Mouse (Mus musculus) small intestine, adult 2 months (tissue): ENCODE results near the gene Snx13. TPM values are rescaled to one million over a fixed set of nuclear protein-coding genes. Genes with fewer than 3 reads are reported as not detected.

Experiments used
- H3K27ac ChIP-seq: fragments of 200-500 bp; 2 replicates; pipeline ENCODE4 v1.5.1; 2012; ENCODE audit warnings: low read depth, low read length, control low read depth, inconsistent platforms; ENCODE audit not compliant: insufficient read depth
- H3K27me3 ChIP-seq: fragments of 200-500 bp; 2 replicates; pipeline ENCODE4 v1.6.1; 2012; ENCODE audit warnings: mild to moderate bottlenecking, moderate library complexity, low read length, inconsistent platforms; ENCODE audit not compliant: control insufficient read depth, insufficient read depth
- H3K36me3 ChIP-seq: fragments of 200-500 bp; 2 replicates; pipeline ENCODE4 v1.6.1; 2012; ENCODE audit warnings: mild to moderate bottlenecking, low read length, control low read depth, inconsistent platforms; ENCODE audit not compliant: control insufficient read depth, insufficient read depth
- H3K4me1 ChIP-seq: fragments of 200-500 bp; 2 replicates; pipeline ENCODE4 v1.6.1; 2012; ENCODE audit warnings: low read length, inconsistent platforms, mixed read lengths; ENCODE audit not compliant: control insufficient read depth, insufficient read depth, insufficient read length
- H3K4me3 ChIP-seq: fragments of 200-500 bp; 2 replicates; pipeline ENCODE4 v1.5.1; 2012; ENCODE audit warnings: low read depth, mild to moderate bottlenecking, control low read depth, inconsistent platforms, low read length, moderate library complexity
- CTCF ChIP-seq: fragments of 200-500 bp; IDR thresholded peaks from 2 replicates; pipeline ENCODE4 v1.5.1; 2012; ENCODE audit warnings: low read depth, mild to moderate bottlenecking, control low read depth, inconsistent platforms, low read length, moderate library complexity, mixed read lengths; ENCODE audit not compliant: insufficient replicate concordance, insufficient read length; ENCODE audit errors: extremely low read depth
- POLR2A ChIP-seq: fragments of 200-500 bp; IDR thresholded peaks from 2 replicates; pipeline ENCODE4 v1.6.1; 2012; ENCODE audit warnings: low read depth, mild to moderate bottlenecking, control low read depth, inconsistent platforms, low read length, moderate library complexity
- WGBS: fragments of 180-500 bp; shearing (Covaris S2); methylation state at CpG from one replicate; pipeline ENCODE4 v1.1.7; 2018; 5-methylcytosine and 5-hydroxymethylcytosine counted together
- polyA plus RNA-seq: library from polyadenylated mRNA; depleted of rRNA; stranded (reverse); fragments of >200 nt; gene quantifications from 2 replicates; pipeline ENCODE4 v1.2.3, GENCODE M21; 2012; rRNA removed

Snx13 gene
- polyA plus RNA-seq, 1 experiment, result 3.0 TPM

- TF ChIP-seq POLR2A (no peak), CTCF (no peak)
- no peaks in the 10 kb centered on the region for H3K27me3 ChIP-seq
- no peaks in the 10 kb centered on the region for H3K4me1 ChIP-seq
- no peak overlapping the region for H3K27ac ChIP-seq
- no peaks in the 10 kb centered on the region for H3K36me3 ChIP-seq
- H3K4me3 ChIP-seq, result no peak overlapping the region
- 16% methylated on average over 2 of the region's 2 CpGs for WGBS
Observed at GRCm38 (mm10) chr12:35192426-35192769, 145.4 kb downstream of the Snx13 start.

Other genes with a start within 250 kb of the Snx13 start
- gene Hdac9, start 130.1 kb upstream of the Snx13 start, polyA plus RNA-seq, result 0.62 and 0.84 TPM in 2 replicates
- gene Prps1l1, start 62.4 kb upstream of the Snx13 start, polyA plus RNA-seq, result not detected in 2 replicates